Mouse (Mus musculus) natural killer cell, adult 2 months (primary cell): ENCODE measurements around the gene Ppp1r11.

Source experiments
- DNase-seq, 2 experiments: peaks; one replicate each; pipeline ENCODE4 v3.0.0; 2022; ENCODE audit warnings: low spot score in 2 of 2

The Ppp1r11 gene

DNA sequence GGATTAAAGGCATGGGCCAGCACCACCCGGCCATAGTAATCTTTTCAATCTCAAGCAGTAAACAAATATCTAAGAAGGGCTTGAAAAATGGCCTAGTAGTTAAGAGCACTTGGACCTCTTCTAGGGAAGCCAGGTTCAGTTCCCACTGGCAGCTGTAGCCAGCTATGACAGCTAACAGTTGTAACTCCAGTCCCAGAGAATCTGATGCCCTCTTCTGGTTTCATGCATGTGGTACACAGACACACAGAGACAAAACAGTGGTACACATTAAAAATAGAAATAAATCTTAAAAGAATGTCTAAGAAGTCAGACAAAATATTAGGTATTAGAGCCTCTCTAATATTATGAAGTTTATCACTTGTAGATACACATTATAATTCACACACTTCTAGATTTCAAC is 9.6 kb upstream of the Ppp1r11 start:
- no peak for DNase-seq

- no peak for DNase-seq
Observed at GRCm38 (mm10) chr17:36958884-36959283, 7.3 kb upstream of the Ppp1r11 start.

GRCm38 (mm10) chr17:36957999-36958743 is 6.6 kb upstream of the Ppp1r11 start, which contains the start of the genes Znrd1 and Znrd1as:
TSS of gene Znrd1 (minus strand) at chr17:36958559.
TSS of gene Znrd1as (plus strand) at chr17:36958592.
- DNase-seq = peak; percentile 87 to 88

GRCm38 (mm10) chr17:36953062-36953461 is 1.5 kb upstream of the Ppp1r11 start:
- no peak for DNase-seq

- DNase-seq = no peak
Observed at GRCm38 (mm10) chr17:36952631-36953030, 1.1 kb upstream of the Ppp1r11 start.

DNA sequence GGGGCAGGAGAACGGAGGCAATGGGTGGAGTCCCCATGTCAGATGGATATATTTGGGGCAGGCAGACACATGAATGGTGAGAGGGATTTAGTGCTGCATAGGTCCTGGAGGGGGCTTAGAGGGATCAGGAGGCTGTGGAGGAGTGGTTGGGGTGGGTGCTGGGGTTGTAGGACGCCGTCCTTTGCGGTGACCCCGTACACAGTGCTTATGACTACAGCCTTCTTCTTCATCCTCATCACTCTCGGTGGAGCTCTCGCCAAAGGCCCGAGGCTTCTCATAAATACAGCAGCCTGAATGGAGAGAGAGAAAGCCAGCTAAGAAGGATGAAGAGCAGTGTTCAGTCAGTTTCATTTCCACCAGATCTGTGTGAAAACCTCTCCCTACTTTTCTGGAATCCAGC is 2.3 kb downstream of the Ppp1r11 start:
- DNase-seq = no peak

GRCm38 (mm10) chr17:36948286-36948685 is 3.3 kb downstream of the Ppp1r11 start:
- DNase-seq = no peak

DNA sequence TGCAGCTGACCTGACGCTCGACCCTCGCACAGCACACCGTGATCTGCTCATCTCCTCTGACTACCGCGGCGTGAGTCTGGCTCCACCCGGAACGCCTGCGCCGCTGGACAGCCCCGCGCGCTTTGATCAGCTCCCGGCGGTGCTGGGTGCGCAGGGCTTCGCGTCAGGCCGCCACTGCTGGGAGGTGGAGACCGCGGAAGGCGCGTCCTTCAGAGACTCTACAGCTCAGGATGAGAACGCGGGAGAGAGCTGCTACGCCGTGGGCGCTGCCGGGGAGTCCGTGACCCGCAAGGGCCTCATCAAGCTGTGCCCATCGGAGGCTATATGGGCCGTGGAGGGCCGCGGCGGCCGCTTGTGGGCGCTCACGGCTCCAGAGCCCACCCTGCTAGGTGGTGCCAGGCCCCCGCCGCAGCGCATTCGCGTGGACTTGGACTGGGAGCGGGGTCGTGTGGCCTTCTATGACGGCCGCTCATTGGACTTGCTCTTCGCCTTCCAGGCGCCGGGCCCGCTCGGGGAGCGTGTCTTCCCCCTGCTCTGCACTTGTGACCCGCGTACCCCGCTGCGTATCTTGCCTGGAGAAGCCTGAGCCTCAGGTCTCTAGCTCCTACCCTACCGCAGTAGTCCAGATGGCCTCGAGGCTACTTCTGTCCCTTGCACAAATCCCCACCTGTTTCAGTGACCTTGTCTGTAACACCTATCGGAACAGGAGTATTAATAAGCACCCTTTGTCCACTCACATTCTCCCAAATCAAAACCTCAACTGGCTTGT is 4.3 kb downstream of the Ppp1r11 start:
- peak in 1 of 2 experiments; percentile 26 for DNase-seq

GRCm38 (mm10) chr17:36944121-36944775 is 7.3 kb downstream of the Ppp1r11 start:
- DNase-seq = no peak

- DNase-seq = no peak
Observed at GRCm38 (mm10) chr17:36943691-36944090, 7.8 kb downstream of the Ppp1r11 start.

DNA sequence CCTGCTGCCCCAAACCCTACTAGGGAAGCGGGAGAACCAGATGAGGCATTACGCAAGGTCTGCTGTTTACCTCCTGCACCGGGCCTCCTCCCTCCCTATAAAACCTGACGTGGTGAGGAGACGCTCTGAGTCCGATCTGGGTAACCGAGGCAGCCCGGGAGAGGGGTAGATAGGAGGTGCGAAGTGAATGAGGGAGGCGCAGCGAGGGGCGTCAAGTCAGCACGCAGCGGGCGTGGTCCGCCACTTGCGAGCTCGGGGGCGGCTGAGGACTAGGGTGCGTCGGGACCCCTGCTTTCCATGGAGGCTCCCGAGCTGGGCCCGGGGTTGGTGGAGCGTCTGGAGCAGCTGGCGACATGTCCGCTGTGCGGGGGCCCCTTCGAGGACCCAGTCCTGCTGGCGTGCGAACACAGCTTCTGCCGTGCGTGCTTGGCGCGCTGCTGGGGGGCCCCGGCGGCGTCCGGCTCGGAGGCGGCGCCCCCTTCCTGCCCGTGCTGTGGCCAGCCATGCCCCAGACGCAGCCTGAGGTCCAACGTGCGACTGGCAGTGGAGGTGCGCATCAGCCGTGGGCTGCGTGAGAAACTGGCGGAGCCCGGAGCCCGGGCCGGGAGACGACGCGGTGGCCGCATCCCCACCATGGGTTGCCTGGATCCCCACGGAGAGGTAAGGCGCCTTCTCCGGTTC is 8.6 kb downstream of the Ppp1r11 start, which contains the start of gene Rnf39:
TSS of gene Rnf39 (plus strand) at position 128 of the 681 bp plus-strand sequence.
- no peak for DNase-seq

DNA sequence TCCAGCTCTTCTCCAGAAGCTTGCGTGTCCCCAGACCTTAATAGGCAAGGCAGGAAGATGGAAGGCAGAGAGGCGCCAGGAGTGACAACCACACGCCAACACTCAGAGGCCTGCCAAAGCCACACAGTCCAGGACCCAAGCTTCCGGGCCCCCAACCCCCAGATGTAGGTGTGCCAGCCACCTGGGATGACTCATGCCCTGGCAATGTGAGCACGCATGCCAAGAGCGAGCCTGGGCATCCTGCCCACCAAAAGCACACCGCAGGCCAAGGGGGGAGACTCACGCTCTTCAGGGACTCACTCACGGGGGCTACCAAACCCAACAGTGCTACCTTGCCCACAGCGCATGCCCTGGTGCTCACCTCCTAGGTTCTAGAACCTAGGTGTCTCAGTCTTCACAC is 9.2 kb downstream of the Ppp1r11 start:
- peak; percentile 57 to 59 for DNase-seq

DNA sequence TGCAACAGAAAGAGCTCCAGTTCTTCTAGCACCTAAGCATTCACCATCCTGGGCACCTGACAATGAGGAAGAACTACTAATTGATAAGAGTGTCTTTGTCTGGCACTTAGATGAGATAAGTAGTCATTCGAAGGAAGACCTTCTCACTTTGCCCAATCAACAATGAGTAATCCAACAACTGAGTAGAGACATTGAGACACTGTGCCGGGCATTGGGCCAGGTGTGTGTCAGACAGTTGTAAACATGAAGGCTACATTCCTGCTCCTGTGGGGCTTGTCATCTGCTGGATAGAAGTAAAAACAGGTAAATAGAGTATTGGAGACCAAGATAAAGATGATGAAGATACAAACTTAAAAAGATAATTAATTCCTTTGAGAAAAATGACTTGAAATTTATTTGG is 13.5 kb downstream of the Ppp1r11 start:
- DNase-seq = no peak

DNA sequence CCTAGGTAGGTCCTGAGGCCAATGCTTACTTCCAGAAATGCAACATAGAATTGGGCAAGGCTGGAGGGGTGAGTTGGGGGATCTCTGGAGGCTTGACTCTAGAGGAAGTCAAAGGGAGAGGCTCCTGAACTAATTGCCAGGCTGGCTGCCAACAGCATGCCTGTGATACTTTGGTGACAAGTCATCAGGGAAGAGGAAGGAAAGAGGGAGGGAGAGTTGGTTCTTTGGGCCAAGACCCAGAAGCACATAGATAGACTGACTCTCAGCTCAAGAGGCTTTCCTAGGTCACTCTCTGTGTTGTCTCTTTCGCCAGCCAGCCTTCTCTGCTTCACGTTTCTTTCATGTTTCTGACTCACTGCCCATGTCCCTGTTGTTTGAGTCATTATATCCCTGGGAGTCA is 19.7 kb downstream of the Ppp1r11 start:
- DNase-seq = no peak

DNA sequence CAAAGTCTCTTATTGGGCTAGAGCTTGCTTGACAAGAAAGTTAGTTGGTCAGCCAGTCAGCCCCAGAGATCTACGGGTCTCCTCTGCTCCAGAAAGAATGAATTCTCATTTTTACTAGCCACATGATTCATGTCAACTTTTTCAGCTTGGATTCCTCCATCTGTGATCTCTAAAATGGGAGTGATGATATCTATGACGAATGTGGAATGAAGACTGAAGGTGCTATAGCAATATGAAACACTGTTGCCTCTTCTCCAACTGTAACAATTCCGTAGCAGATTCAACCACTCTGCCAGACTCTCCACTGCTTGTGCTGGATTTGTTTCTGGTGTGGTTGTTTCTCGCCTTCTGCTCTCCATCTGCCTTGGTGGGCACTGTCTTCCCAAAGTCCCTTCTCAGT is 20.4 kb downstream of the Ppp1r11 start:
- DNase-seq = no peak

DNA sequence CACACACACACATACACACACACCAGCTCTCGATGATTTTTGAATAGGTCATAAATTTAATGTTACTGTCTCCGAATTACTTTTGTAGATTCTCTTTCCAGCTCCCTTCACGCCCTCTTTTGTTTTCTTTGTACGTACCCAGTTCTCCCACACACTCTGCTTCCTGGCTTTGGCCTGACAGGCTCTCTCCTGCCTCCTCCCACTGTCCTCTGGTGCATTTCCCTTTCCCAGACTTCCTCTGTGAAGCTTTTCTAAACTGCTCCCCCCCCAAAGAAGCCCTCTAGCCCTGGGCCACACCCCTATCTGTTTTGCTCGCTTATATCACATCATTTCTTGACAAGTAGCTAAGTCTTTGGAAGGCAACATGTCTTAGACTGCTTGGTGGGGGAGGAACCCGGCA is 21.3 kb downstream of the Ppp1r11 start:
- no peak for DNase-seq

GRCm38 (mm10) chr17:36929236-36929932 is 22.2 kb downstream of the Ppp1r11 start:
- DNase-seq = no peak

DNA sequence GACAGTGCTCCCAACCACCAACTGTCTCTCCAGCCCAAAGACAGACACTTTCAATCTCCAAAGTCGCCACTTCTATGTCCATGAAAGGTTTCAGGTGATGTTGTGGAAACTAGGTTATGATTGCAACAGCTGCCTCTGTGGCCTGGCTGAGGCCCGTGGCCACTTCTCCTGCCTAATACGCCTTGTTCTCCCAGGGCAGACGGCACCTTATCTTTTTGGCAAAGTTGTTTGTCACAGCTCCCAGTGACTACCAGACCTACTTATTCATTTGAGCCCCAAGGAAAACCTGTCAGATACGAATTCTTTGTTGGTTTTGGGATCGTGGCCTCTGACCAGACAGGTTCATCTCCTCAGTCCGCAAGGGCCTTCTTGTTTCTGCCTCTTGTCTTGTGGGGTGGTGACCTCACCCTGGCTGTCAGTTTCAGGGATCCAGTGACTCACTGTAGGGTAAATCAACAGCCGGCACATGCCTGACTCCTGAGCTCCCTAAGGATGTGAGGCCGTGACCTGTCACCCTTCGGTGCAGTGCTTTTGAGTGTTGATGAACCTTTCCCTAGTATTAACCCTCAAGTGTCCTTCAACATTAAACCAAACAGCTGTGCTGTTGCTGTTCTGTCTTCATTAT is 23.9 kb downstream of the Ppp1r11 start:
- DNase-seq = no peak

DNA sequence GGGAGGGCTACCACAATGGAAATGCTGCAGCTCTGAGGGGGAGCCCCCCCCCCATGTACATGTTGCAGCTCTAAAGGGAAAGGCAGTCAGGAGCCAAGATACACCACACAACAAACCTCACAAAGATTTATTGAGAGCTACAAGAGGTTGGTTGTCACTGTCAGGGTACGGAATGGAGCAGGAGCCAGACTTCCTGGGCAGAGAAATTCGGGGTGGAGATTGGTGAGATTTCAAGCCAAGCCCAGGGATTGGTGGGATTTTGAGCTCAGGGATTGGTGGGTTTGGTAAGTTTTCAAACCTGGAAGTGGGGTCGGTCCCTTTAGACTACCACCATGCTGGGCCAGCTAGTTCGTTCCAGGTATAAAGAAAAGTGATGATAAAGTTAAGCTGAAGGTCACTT is 28.1 kb downstream of the Ppp1r11 start:
- no peak for DNase-seq

GRCm38 (mm10) chr17:36922715-36923114 is 28.8 kb downstream of the Ppp1r11 start:
- no peak for DNase-seq

- no peak for DNase-seq
Observed at GRCm38 (mm10) chr17:36920239-36920638, 31.3 kb downstream of the Ppp1r11 start.
